Mouse (Mus musculus) mesoderm, embryonic 11.5 days (tissue): ENCODE measurements around the gene Ints2.
"Not testable (repeated sequence)": the region's sequence is repeated elsewhere in the genome, so short reads cannot be mapped to it uniquely, and the experiment has no call there.

ENCODE experiments used
- DNase-seq: peaks from one replicate; pipeline ENCODE4 v3.0.0-alpha.2; 2012; ENCODE audit warnings: low read depth, low spot score

Ints2 gene

GRCm38 (mm10) chr11:86257460-86258076, at the start of gene Ints2:
Ints2 (minus strand) TSS chr11:86257575.
- peak; percentile 95 for DNase-seq

GRCm38 (mm10) chr11:86292201-86292600, 34.8 kb upstream of the Ints2 start:
- DNase-seq = not testable (repeated sequence)

- no peak for DNase-seq
Measured at GRCm38 (mm10) chr11:86291714-86292113, 34.3 kb upstream of the Ints2 start.

GRCm38 (mm10) chr11:86285729-86286128, 28.4 kb upstream of the Ints2 start:
- DNase-seq = no peak

GRCm38 (mm10) chr11:86278442-86279102, 21.2 kb upstream of the Ints2 start:
- no peak for DNase-seq

GRCm38 (mm10) chr11:86257054-86257453, 321 bp downstream of the Ints2 start:
- no peak for DNase-seq

GRCm38 (mm10) chr11:86253342-86253741, 4.0 kb downstream of the Ints2 start:
- DNase-seq = no peak

GRCm38 (mm10) chr11:86232446-86232845, 24.9 kb downstream of the Ints2 start:
- DNase-seq = no peak

GRCm38 (mm10) chr11:86231781-86232350, 25.5 kb downstream of the Ints2 start:
- no peak for DNase-seq

- no peak for DNase-seq
Measured at GRCm38 (mm10) chr11:86226646-86227180, 30.7 kb downstream of the Ints2 start.

- no peak for DNase-seq
Measured at GRCm38 (mm10) chr11:86225761-86226160, 31.6 kb downstream of the Ints2 start.

- no peak for DNase-seq
Measured at GRCm38 (mm10) chr11:86211803-86212202, 45.6 kb downstream of the Ints2 start.

GRCm38 (mm10) chr11:86209123-86209522, 48.3 kb downstream of the Ints2 start:
- no peak for DNase-seq

GRCm38 (mm10) chr11:86205876-86206275, 51.5 kb downstream of the Ints2 start:
- no peak for DNase-seq

GRCm38 (mm10) chr11:86205031-86205430, 52.3 kb downstream of the Ints2 start:
- no peak for DNase-seq

GRCm38 (mm10) chr11:86201901-86202675, 55.3 kb downstream of the Ints2 start:
- DNase-seq = peak; percentile 12

- peak; percentile 98 for DNase-seq
Measured at GRCm38 (mm10) chr11:86201037-86201786, 56.2 kb downstream of the Ints2 start, which contains the start of gene Brip1. Brip1 (minus strand) TSS chr11:86201193.

GRCm38 (mm10) chr11:86200460-86201021, 56.8 kb downstream of the Ints2 start:
- peak; percentile 58 for DNase-seq

GRCm38 (mm10) chr11:86199733-86200132, 57.6 kb downstream of the Ints2 start:
- DNase-seq = no peak

GRCm38 (mm10) chr11:86185224-86185623, 72.2 kb downstream of the Ints2 start:
- not testable (repeated sequence) for DNase-seq

GRCm38 (mm10) chr11:86175833-86176232, 81.5 kb downstream of the Ints2 start:
- no peak for DNase-seq
